Mouse (Mus musculus): ENCODE measurements around the gene Xlr4c.
"Not testable (repeated sequence)": the region's sequence is repeated elsewhere in the genome, so short reads cannot be mapped to it uniquely, and the experiment has no call there.

DNA sequence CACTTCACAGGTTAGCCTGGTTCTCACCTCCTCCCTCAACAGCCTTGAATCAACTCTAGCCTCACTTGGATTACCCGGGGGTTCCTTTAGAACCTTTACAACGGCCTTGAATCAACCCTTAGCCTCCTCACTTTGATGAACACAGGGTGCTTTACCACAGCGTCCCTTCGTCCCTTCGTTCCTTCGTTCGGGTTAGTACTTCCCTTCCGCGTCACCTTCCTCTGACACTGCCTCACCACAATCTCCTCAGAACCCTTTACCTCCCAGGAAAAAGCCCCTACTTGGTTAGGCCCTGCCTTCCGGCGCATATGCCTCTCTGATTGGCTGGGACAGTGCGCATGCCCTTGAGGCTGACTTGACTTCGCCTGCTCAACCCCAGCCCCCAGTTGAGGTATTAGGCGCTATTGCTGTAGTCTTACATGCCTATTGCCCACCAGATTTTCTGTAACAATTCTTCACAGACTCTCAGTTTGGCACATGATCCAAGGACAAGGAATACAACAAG lies at the start of gene Xlr4c:
- not testable (repeated sequence) for TF ChIP-seq CTCF, POLR2A (IDR thresholded peaks at IDR 0.05; ENCODE audit: insufficient read depth, low read depth, low read length)
